Mouse (Mus musculus): ENCODE measurements at regions not wholly inside any gene's neighbourhood (a gene's known extent, or its start where the extent isn't known, plus 50 kb on each side); places are given as distances from the start of the nearest gene placed in this dataset.

GRCm38 (mm10) chr3:58112431-58112856, 264.6 kb upstream of the Pfn2 start:
- no peaks in the 10 kb centered on the region for H3K79me2 ChIP-seq (ENCODE audit: control insufficient read depth, insufficient read depth, low read length, poor library complexity)
- H3K4me3 ChIP-seq (ENCODE audit: control insufficient read depth in 1 of 2, insufficient read depth in 1 of 2, low read depth in 2 of 2, low read length in 2 of 2): no peak overlapping the region
- H3K9me3 ChIP-seq (replicated peaks; ENCODE audit: insufficient read depth, low read length): no peaks in the 10 kb centered on the region
- H3K36me3 ChIP-seq (ENCODE audit: control insufficient read depth in 1 of 2, insufficient read depth in 2 of 2, low read length in 2 of 2): no peaks in the 10 kb centered on the region
- DNase-seq (ENCODE audit: low read depth, low spot score): no peak
- TF ChIP-seq MEF2A (IDR thresholded peaks at IDR 0.05; ENCODE audit: extremely low read depth, insufficient replicate concordance, low read depth, low read length, poor library complexity, severe bottlenecking): no peak
- TF ChIP-seq MXI1 (IDR thresholded peaks at IDR 0.05; ENCODE audit: low read depth, low read length): no peak
- TF ChIP-seq ELF1 (IDR thresholded peaks at IDR 0.05; ENCODE audit: low read depth, low read length): no peak
- TF ChIP-seq POLR2A (IDR thresholded peaks at IDR 0.05; ENCODE audit: control insufficient read depth in 1 of 2, insufficient read depth in 1 of 2, low read depth in 1 of 2, low read length in 2 of 2, poor library complexity in 1 of 2): no peak
- no peak for TF ChIP-seq ZNF384 (IDR thresholded peaks at IDR 0.05; ENCODE audit: low read depth, low read length)
- TF ChIP-seq HCFC1 (IDR thresholded peaks at IDR 0.05; ENCODE audit: low read depth, low read length): no peak
- no peak for TF ChIP-seq CHD1 (IDR thresholded peaks at IDR 0.05; ENCODE audit: low read depth, low read length)
- no peak for TF ChIP-seq NRF1 (IDR thresholded peaks at IDR 0.05; ENCODE audit: insufficient read depth, low read depth, low read length, poor library complexity, severe bottlenecking)
- TF ChIP-seq POLR2AphosphoS2 (IDR thresholded peaks at IDR 0.05; ENCODE audit: low read length): no peak
- TF ChIP-seq NELFE (IDR thresholded peaks at IDR 0.05; ENCODE audit: low read depth, low read length): no peak
- no peak for TF ChIP-seq USF1 (IDR thresholded peaks at IDR 0.05; ENCODE audit: low read depth, low read length)
- no peak for TF ChIP-seq RCOR1 (IDR thresholded peaks at IDR 0.05; ENCODE audit: low read depth, low read length)
- no peak for TF ChIP-seq USF2 (IDR thresholded peaks at IDR 0.05; ENCODE audit: borderline replicate concordance in 1 of 2, insufficient read depth in 1 of 2, low read depth in 1 of 2, low read length in 2 of 2)
- no peak for TF ChIP-seq ZMIZ1 (IDR thresholded peaks at IDR 0.05; ENCODE audit: low read depth, low read length)
- no peak for TF ChIP-seq CTCF (IDR thresholded peaks at IDR 0.05 in 2 of 3, conservative IDR thresholded peaks at IDR 0.05 in 1 of 3; ENCODE audit: control insufficient read depth in 1 of 3, insufficient read depth in 1 of 3, low read depth in 2 of 3, low read length in 3 of 3, poor library complexity in 1 of 3, severe bottlenecking in 1 of 3)
- no peak overlapping the region for H3K27ac ChIP-seq (ENCODE audit: control insufficient read depth, low read depth, low read length)
- H3K9ac ChIP-seq (ENCODE audit: control insufficient read depth, low read depth, low read length, poor library complexity, severe bottlenecking): no peak overlapping the region
- no peaks in the 10 kb centered on the region for H3K4me1 ChIP-seq (ENCODE audit: control insufficient read depth in 1 of 2, insufficient read depth in 2 of 2, low read length in 2 of 2)
- no peaks in the 10 kb centered on the region; a peak in 1 of 4 replicates for H3K27me3 ChIP-seq (ENCODE audit: control insufficient read depth in 1 of 2, insufficient read depth in 2 of 2, low read length in 2 of 2)

GRCm38 (mm10) chr3:58113941-58114340, 266.1 kb upstream of the Pfn2 start:
- Histone ChIP-seq H3K36me3 (ENCODE audit: control insufficient read depth in 1 of 2, insufficient read depth in 2 of 2, low read length in 2 of 2) (no peaks in the 10 kb centered on the region), H3K79me2 (ENCODE audit: control insufficient read depth, insufficient read depth, low read length, poor library complexity) (no peaks in the 10 kb centered on the region), H3K4me1 (ENCODE audit: control insufficient read depth in 1 of 2, insufficient read depth in 2 of 2, low read length in 2 of 2) (no peaks in the 10 kb centered on the region), H3K9me3 (replicated peaks; ENCODE audit: insufficient read depth, low read length) (no peaks in the 10 kb centered on the region), H3K4me3 (ENCODE audit: control insufficient read depth in 1 of 2, insufficient read depth in 1 of 2, low read depth in 2 of 2, low read length in 2 of 2) (no peak overlapping the region), H3K27me3 (ENCODE audit: control insufficient read depth in 1 of 2, insufficient read depth in 2 of 2, low read length in 2 of 2) (no peaks in the 10 kb centered on the region), H3K27ac (ENCODE audit: control insufficient read depth, low read depth, low read length) (no peak overlapping the region), H3K9ac (ENCODE audit: control insufficient read depth, low read depth, low read length, poor library complexity, severe bottlenecking) (no peak overlapping the region)
- no peak for TF ChIP-seq NELFE (IDR thresholded peaks at IDR 0.05; ENCODE audit: low read depth, low read length)
- TF ChIP-seq TCF12 (IDR thresholded peaks at IDR 0.05; ENCODE audit: low read depth, low read length): no peak
- TF ChIP-seq MYB (IDR thresholded peaks at IDR 0.05; ENCODE audit: low read depth, low read length): no peak
- no peak for TF ChIP-seq CHD2 (IDR thresholded peaks at IDR 0.05; ENCODE audit: low read length)
- no peak for TF ChIP-seq BHLHE40 (IDR thresholded peaks at IDR 0.05; ENCODE audit: borderline replicate concordance, low read depth, low read length)
- no peak for DNase-seq (ENCODE audit: low read depth, low spot score)

Data from MEL (cell line).